8 mouse cellular contexts compared by ENCODE assay signal in genomic region chr8:4267627-4268026, GRCm38 (mm10). TPM values are rescaled to one million over a fixed set of nuclear protein-coding genes. Genes with fewer than 3 reads are reported as not detected.
DNase-seq lines count a peak whose midpoint lies in the region; ATAC-seq and TF ChIP-seq lines count a peak whose summit lies in the region.
"Had no signal": no experiment of that assay in that cellular context is flagged by ENCODE, and none has a peak within 500 bp of the region (broad histone marks: within the 10 kb centered on the region; RNA-seq: fewer than 3 reads in every experiment).

No protein-coding gene starts in this region.

- ATAC-seq in lung, postnatal 0 days = 0 out of 2 replicates have a peak, but pooled peaks have one; percentile 41
- ATAC-seq in kidney, embryonic 14.5 days (ENCODE audit: low FRiP score, low TSS enrichment) = peak; percentile 66

- H3K9ac ChIP-seq in lung, postnatal 0 days (replicated peaks; ENCODE audit: low read depth) = no peak overlapping the region
- H3K9ac ChIP-seq in kidney, embryonic 14.5 days (ENCODE audit: low read depth, low read length) = no peak overlapping the region
- H3K9ac ChIP-seq: embryonic facial prominence, embryonic 13.5 days had no signal

- H3K4me2 ChIP-seq in lung, postnatal 0 days (replicated peaks; ENCODE audit: low read depth, low read length) = no peak overlapping the region
- no peak overlapping the region for H3K4me2 ChIP-seq in kidney, embryonic 14.5 days (replicated peaks; ENCODE audit: low read depth, low read length)
- H3K4me2 ChIP-seq: embryonic facial prominence, embryonic 13.5 days had no signal

- H3K27ac ChIP-seq in lung, postnatal 0 days (ENCODE audit: low read length) = no peak overlapping the region
- no peak overlapping the region for H3K27ac ChIP-seq in kidney, embryonic 14.5 days (ENCODE audit: low read depth, low read length)
- H3K27ac ChIP-seq: embryonic facial prominence, embryonic 13.5 days had no signal

- H3K4me3 ChIP-seq in lung, postnatal 0 days (ENCODE audit: low read depth, low read length) = no peak overlapping the region
- H3K4me3 ChIP-seq in lung, adult 2 months (replicated peaks; ENCODE audit: extremely low read depth, low read depth, low read length) = no peak overlapping the region
- H3K4me3 ChIP-seq in kidney, embryonic 14.5 days (ENCODE audit: low read length) = no peak overlapping the region
- H3K4me3 ChIP-seq: embryonic facial prominence, embryonic 13.5 days had no signal

- 79% methylated on average over 15 of the region's 15 CpGs for WGBS in lung, postnatal 0 days
- WGBS in lung, adult 2 months = 83% methylated on average over 15 of the region's 15 CpGs
- 82% methylated on average over 15 of the region's 15 CpGs for WGBS in kidney, embryonic 14.5 days

- H3K27me3 ChIP-seq in lung, postnatal 0 days (replicated peaks; ENCODE audit: insufficient read depth, low read length) = no peaks in the 10 kb centered on the region
- no peaks in the 10 kb centered on the region for H3K27me3 ChIP-seq in kidney, embryonic 14.5 days (ENCODE audit: control insufficient read depth, insufficient read depth, low read length)
- H3K27me3 ChIP-seq: embryonic facial prominence, embryonic 13.5 days had no signal

- TF ChIP-seq CTCF in lung, postnatal 0 days (IDR thresholded peaks at IDR 0.05) = peak; percentile 56
- TF ChIP-seq CTCF in lung, adult 2 months (IDR thresholded peaks at IDR 0.05; ENCODE audit: insufficient read depth, low read length) = no peak

- H3K9me3 ChIP-seq in lung, postnatal 0 days (ENCODE audit: low read length) = no peaks in the 10 kb centered on the region
- no peaks in the 10 kb centered on the region for H3K9me3 ChIP-seq in kidney, embryonic 14.5 days (ENCODE audit: control insufficient read depth, low read length)
- H3K9me3 ChIP-seq: embryonic facial prominence, embryonic 13.5 days had no signal

- no peak for TF ChIP-seq EP300 in lung, postnatal 0 days (IDR thresholded peaks at IDR 0.05)

- H3K4me1 ChIP-seq in lung, postnatal 0 days (ENCODE audit: insufficient read depth, low read depth, low read length) = no peaks in the 10 kb centered on the region
- no peaks in the 10 kb centered on the region for H3K4me1 ChIP-seq in lung, adult 2 months (ENCODE audit: control insufficient read depth, insufficient read depth, low read length)
- H3K4me1 ChIP-seq in kidney, embryonic 14.5 days (ENCODE audit: control insufficient read depth, insufficient read depth, low read length) = no peaks in the 10 kb centered on the region
- H3K4me1 ChIP-seq: embryonic facial prominence, embryonic 13.5 days had no signal

- DNase-seq in lung, postnatal 0 days (ENCODE audit: low spot score) = no peak
- no peak for DNase-seq in lung, adult 2 months
- DNase-seq in adrenal gland, postnatal 36 days = peak; percentile 28 to 62
- peak; percentile 45 for DNase-seq in retina, embryonic 14.5 days (ENCODE audit: low spot score)
- DNase-seq in Muller cell, postnatal 12 days (ENCODE audit: inconsistent ontology term) = no peak
- DNase-seq in layer of hippocampus, adult 9-11 months = no peak

- TF ChIP-seq POLR2A in lung, adult 2 months (IDR thresholded peaks at IDR 0.05; ENCODE audit: borderline replicate concordance, extremely low read depth, low read depth, low read length) = no peak

- H3K36me3 ChIP-seq in lung, postnatal 0 days (ENCODE audit: insufficient read depth, low read length) = peaks cover 37% of the 10 kb centered on the region
- H3K36me3 ChIP-seq in kidney, embryonic 14.5 days (ENCODE audit: control insufficient read depth, insufficient read depth, low read length) = peaks cover 89% of the 10 kb centered on the region

RNA-seq across cellular contexts. Expression of gene Timm44, which starts 8.1 kb away (rescaled TPM):
- 30.7 and 36.1 TPM in 2 replicates for polyA plus RNA-seq in lung, postnatal 0 days (2015; fragmentation: Nextera tagmentation; extraction: Ambion mirVana)
- 32.9 and 44.6 TPM in 2 replicates for polyA plus RNA-seq in lung, adult 2 months (2012; rRNA removed)
- total RNA-seq in adrenal gland, postnatal 36 days (2021) = 10 to 100 TPM; 93.2 to 96.9 TPM
- 75.7 and 81.2 TPM in 2 replicates for polyA plus RNA-seq in kidney, embryonic 14.5 days (2014; fragmentation: Nextera tagmentation; extraction: Ambion mirVana)

RNA-seq across cellular contexts. Expression of gene Ctxn1, which starts 8.6 kb away (rescaled TPM):
- polyA plus RNA-seq in lung, postnatal 0 days (2015; fragmentation: Nextera tagmentation; extraction: Ambion mirVana) = 35.1 and 38.4 TPM in 2 replicates
- polyA plus RNA-seq in lung, adult 2 months (2012; rRNA removed) = 33.4 and 41.4 TPM in 2 replicates
- 1 to 10 TPM; 5.5 to 7.3 TPM for total RNA-seq in adrenal gland, postnatal 36 days (2021)
- polyA plus RNA-seq in kidney, embryonic 14.5 days (2014; fragmentation: Nextera tagmentation; extraction: Ambion mirVana) = 86.1 and 93.1 TPM in 2 replicates

RNA-seq across cellular contexts. Expression of gene Snapc2, which starts 14.7 kb away (rescaled TPM):
- 27.5 and 28.9 TPM in 2 replicates for polyA plus RNA-seq in lung, postnatal 0 days (2015; fragmentation: Nextera tagmentation; extraction: Ambion mirVana)
- 25.0 and 34.5 TPM in 2 replicates for polyA plus RNA-seq in lung, adult 2 months (2012; rRNA removed)
- 10 to 100 TPM; 25.6 to 32.1 TPM for total RNA-seq in adrenal gland, postnatal 36 days (2021)
- polyA plus RNA-seq in kidney, embryonic 14.5 days (2014; fragmentation: Nextera tagmentation; extraction: Ambion mirVana) = 61.9 and 63.6 TPM in 2 replicates

RNA-seq across cellular contexts. Expression of gene Tgfbr3l, which starts 19.6 kb away (rescaled TPM):
- 2.2 and 4.3 TPM in 2 replicates for polyA plus RNA-seq in lung, postnatal 0 days (2015; fragmentation: Nextera tagmentation; extraction: Ambion mirVana)
- 22.7 and 56.3 TPM in 2 replicates for polyA plus RNA-seq in lung, adult 2 months (2012; rRNA removed)
- total RNA-seq in adrenal gland, postnatal 36 days (2021) = 10 to 100 TPM; 11.1 to 11.5 TPM
- 4.7 and 5.9 TPM in 2 replicates for polyA plus RNA-seq in kidney, embryonic 14.5 days (2014; fragmentation: Nextera tagmentation; extraction: Ambion mirVana)

RNA-seq across cellular contexts. Expression of gene Gm49320, which starts 29.0 kb away (rescaled TPM):
- polyA plus RNA-seq in lung, postnatal 0 days (2015; fragmentation: Nextera tagmentation; extraction: Ambion mirVana) = 0.25 and 0.86 TPM in 2 replicates
- 1.3 and 1.6 TPM in 2 replicates for polyA plus RNA-seq in lung, adult 2 months (2012; rRNA removed)
- 1 to 10 TPM in 1 of 2 experiments, not detected in 1; 1.7 TPM for total RNA-seq in adrenal gland, postnatal 36 days (2021)
- 0.86 and 2.2 TPM in 2 replicates for polyA plus RNA-seq in kidney, embryonic 14.5 days (2014; fragmentation: Nextera tagmentation; extraction: Ambion mirVana)

Comparison
In these comparisons a context has a peak if more than half of its experiments do, and no peak if none do; other contexts are left out.
1. DNase-seq: peak in adrenal gland, postnatal 36 days (2 of 2) and retina, embryonic 14.5 days (single experiment); none in lung, postnatal 0 days (single experiment), lung, adult 2 months (single experiment), Muller cell, postnatal 12 days (single experiment) and layer of hippocampus, adult 9-11 months (single experiment).